In genomic region chr12:91745758-91746290, GRCm38 (mm10) we compare ENCODE assay signal across 9 mouse cellular contexts. TPM values are rescaled to one million over a fixed set of nuclear protein-coding genes. Genes with fewer than 3 reads are reported as not detected.
A peak's percentile ranks its signal among the peaks of the same experiment; 100 is the strongest.
DNase-seq lines count a peak whose midpoint lies in the region; ATAC-seq lines count a peak whose summit lies in the region.
"Had no signal": no experiment of that assay in that cellular context is flagged by ENCODE, and none has a peak within 500 bp of the region (broad histone marks: within the 10 kb centered on the region; RNA-seq: fewer than 3 reads in every experiment).

No protein-coding gene starts in this region.

- DNase-seq in cerebellum, postnatal 10 days: peak; percentile 26 to 36
- DNase-seq in cerebellum, adult 11-12 months: no peak
- peak; percentile 37 for DNase-seq in R1 (ENCODE audit: low read depth, low spot score)
- peak; percentile 25 for DNase-seq in retina, embryonic 14.5 days (ENCODE audit: low spot score)
- DNase-seq in adrenal gland, postnatal 10 days: no peak
- DNase-seq in natural killer cell, adult 2 months (ENCODE audit: low spot score in 2 of 2): no peak

- H3K27me3 ChIP-seq in heart, embryonic 12.5 days (replicated peaks): no peaks in the 10 kb centered on the region
- H3K27me3 ChIP-seq in limb, embryonic 12.5 days: no peaks in the 10 kb centered on the region
- H3K27me3 ChIP-seq: hindbrain, embryonic 15.5 days had no signal

- 22% methylated on average over 11 of the region's 11 CpGs for whole genome bisulfite sequencing in heart, embryonic 12.5 days
- WGBS in limb, embryonic 12.5 days: 64% methylated on average over 11 of the region's 11 CpGs

- ATAC-seq in heart, embryonic 12.5 days (ENCODE audit: insufficient number of reproducible peaks, low FRiP score): peak; percentile 92
- ATAC-seq in limb, embryonic 12.5 days (ENCODE audit: insufficient number of reproducible peaks, insufficient read depth, low FRiP score, low TSS enrichment, low read depth): peak; percentile 67

- peak overlapping the region; percentile 70 for H3K27ac ChIP-seq in heart, embryonic 12.5 days (ENCODE audit: poor library complexity, severe bottlenecking)
- peak overlapping the region; percentile 53; the same call in 1 of the 2 replicates for H3K27ac ChIP-seq in limb, embryonic 12.5 days
- H3K27ac ChIP-seq: hindbrain, embryonic 15.5 days had no signal

- H3K4me1 ChIP-seq in heart, embryonic 12.5 days (replicated peaks): peaks cover 21% of the 10 kb centered on the region
- H3K4me1 ChIP-seq in limb, embryonic 12.5 days (replicated peaks): no peaks in the 10 kb centered on the region

- peak overlapping the region; percentile 24 for H3K4me3 ChIP-seq in heart, embryonic 12.5 days
- H3K4me3 ChIP-seq in limb, embryonic 12.5 days (replicated peaks): no peak overlapping the region
- H3K4me3 ChIP-seq: hindbrain, embryonic 15.5 days had no signal

- no peak overlapping the region for H3K9ac ChIP-seq in heart, embryonic 12.5 days
- H3K9ac ChIP-seq in limb, embryonic 12.5 days (replicated peaks): no peak overlapping the region
- H3K9ac ChIP-seq: hindbrain, embryonic 15.5 days had no signal

- H3K9me3 ChIP-seq in heart, embryonic 12.5 days (replicated peaks): no peaks in the 10 kb centered on the region
- no peaks in the 10 kb centered on the region for H3K9me3 ChIP-seq in limb, embryonic 12.5 days
- H3K9me3 ChIP-seq: hindbrain, embryonic 15.5 days had no signal

- H3K4me2 ChIP-seq in heart, embryonic 12.5 days: peak overlapping the region; percentile 23
- H3K4me2 ChIP-seq in limb, embryonic 12.5 days: no peak overlapping the region
- H3K4me2 ChIP-seq: hindbrain, embryonic 15.5 days had no signal

- no peaks in the 10 kb centered on the region for H3K36me3 ChIP-seq in heart, embryonic 12.5 days
- H3K36me3 ChIP-seq in limb, embryonic 12.5 days: no peaks in the 10 kb centered on the region
- H3K36me3 ChIP-seq: hindbrain, embryonic 15.5 days had no signal

RNA-seq across cellular contexts. Expression of gene Ston2, which starts 42.4 kb away (rescaled TPM):
- 4.9 and 7.1 TPM in 2 replicates for polyA plus RNA-seq in heart, embryonic 12.5 days (2016; fragmentation: Nextera tagmentation; extraction: Ambion mirVana)
- polyA plus RNA-seq in limb, embryonic 12.5 days (2016; fragmentation: Nextera tagmentation; extraction: Ambion mirVana): 4.9 and 6.9 TPM in 2 replicates
- total RNA-seq in adrenal gland, postnatal 10 days (2021): 10 to 100 TPM; 10.0 to 12.9 TPM

Comparison
In these comparisons a context has a peak if more than half of its experiments do, and no peak if none do; other contexts are left out.
1. DNase-seq: peak in cerebellum, postnatal 10 days (2 of 2), R1 (single experiment) and retina, embryonic 14.5 days (single experiment); none in cerebellum, adult 11-12 months (single experiment), adrenal gland, postnatal 10 days (single experiment) and natural killer cell, adult 2 months (0 of 2).